ENCODE assay signal across 17 mouse cellular contexts in genomic region chr1:137334137-137334536, GRCm38 (mm10).
DNase-seq lines count a peak whose midpoint lies in the region; ATAC-seq and TF ChIP-seq lines count a peak whose summit lies in the region.
"Had no signal": no experiment of that assay in that cellular context is flagged by ENCODE, and none has a peak within 500 bp of the region (broad histone marks: within the 10 kb centered on the region; RNA-seq: fewer than 3 reads in every experiment).

No protein-coding gene starts in this region.

- ATAC-seq in liver, embryonic 11.5 days (replicated peaks; ENCODE audit: low FRiP score) = no peak

- no peak for DNase-seq in gastrocnemius, adult 2 months
- DNase-seq in gastrocnemius, postnatal 4 days (ENCODE audit: low spot score in 2 of 2) = no peak
- no peak for DNase-seq in liver, adult 2 months (ENCODE audit: extremely low read depth, low read depth, low spot score)
- DNase-seq in liver, embryonic 11.5 days (ENCODE audit: low spot score) = no peak
- no peak for DNase-seq in testis, postnatal 10 days (ENCODE audit: low spot score)
- DNase-seq in urinary bladder, postnatal 36 days (ENCODE audit: low spot score in 2 of 2) = no peak
- DNase-seq: cerebellum, adult 9-10 months; gastrocnemius, postnatal 36 days; kidney, adult 9 months; right cerebral cortex, postnatal 4 days; thymus, postnatal 25 days had no signal

- no peak for TF ChIP-seq POLR2A in liver, adult 2 months (IDR thresholded peaks at IDR 0.05; ENCODE audit: extremely low read depth, insufficient read depth, low read length)
- no peak for TF ChIP-seq POLR2A in testis, adult 2 months (IDR thresholded peaks at IDR 0.05; ENCODE audit: control insufficient read depth, low read depth, low read length)

- H3K9ac ChIP-seq in liver, adult 2 months (ENCODE audit: low read depth, low read length) = no peak overlapping the region
- H3K9ac ChIP-seq in liver, embryonic 11.5 days (ENCODE audit: low read depth, low read length) = no peak overlapping the region
- H3K9ac ChIP-seq: heart, embryonic 15.5 days; hindbrain, embryonic 13.5 days; lung, embryonic 15.5 days had no signal

- no peaks in the 10 kb centered on the region for H3K27me3 ChIP-seq in liver, adult 2 months (ENCODE audit: control insufficient read depth, insufficient read depth, low read length)
- H3K27me3 ChIP-seq in liver, embryonic 11.5 days (replicated peaks; ENCODE audit: control insufficient read depth, insufficient read depth, low read length) = no peaks in the 10 kb centered on the region
- no peaks in the 10 kb centered on the region for H3K27me3 ChIP-seq in testis, adult 2 months (ENCODE audit: control insufficient read depth, insufficient read depth, low read length)
- H3K27me3 ChIP-seq: heart, embryonic 15.5 days; hindbrain, embryonic 13.5 days; lung, embryonic 15.5 days had no signal

- H3K79me2 ChIP-seq in liver, adult 2 months (ENCODE audit: control insufficient read depth, insufficient read depth, low read length) = no peaks in the 10 kb centered on the region

- intact Hi-C loops in gastrocnemius, adult 2 months (cut with DNase I) = loop anchor here (10.0 kb wide), 1 partner anchor 711 kb away; no protein-coding TSS in a partner anchor

- H3K9me3 ChIP-seq in liver, embryonic 11.5 days (ENCODE audit: control insufficient read depth, low read length) = no peaks in the 10 kb centered on the region
- H3K9me3 ChIP-seq: embryonic facial prominence, embryonic 10.5 days; heart, embryonic 15.5 days; hindbrain, embryonic 13.5 days; lung, embryonic 15.5 days; midbrain, embryonic 10.5 days had no signal

- 84% methylated on average over 2 of the region's 2 CpGs for WGBS in liver, adult 2 months
- WGBS in liver, embryonic 11.5 days = 74% methylated on average over 2 of the region's 2 CpGs

- no peak overlapping the region for H3K4me3 ChIP-seq in gastrocnemius, adult 2 months
- H3K4me3 ChIP-seq in liver, adult 2 months (ENCODE audit: insufficient read depth, low read depth, low read length) = no peak overlapping the region
- H3K4me3 ChIP-seq in liver, embryonic 11.5 days (ENCODE audit: low read depth, low read length) = no peak overlapping the region
- no peak overlapping the region for H3K4me3 ChIP-seq in testis, adult 2 months (ENCODE audit: control insufficient read depth, low read depth, low read length)
- H3K4me3 ChIP-seq: embryonic facial prominence, embryonic 10.5 days; heart, embryonic 15.5 days; hindbrain, embryonic 13.5 days; lung, embryonic 15.5 days; midbrain, embryonic 10.5 days had no signal

- no peak overlapping the region for H3K4me2 ChIP-seq in liver, embryonic 11.5 days
- H3K4me2 ChIP-seq: heart, embryonic 15.5 days; hindbrain, embryonic 13.5 days; lung, embryonic 15.5 days had no signal

- peak; percentile 9; the same call in 1 of the 2 replicates for TF ChIP-seq CTCF in gastrocnemius, adult 2 months (IDR thresholded peaks at IDR 0.05)
- TF ChIP-seq CTCF in liver, adult 2 months (IDR thresholded peaks at IDR 0.05; ENCODE audit: low read depth, low read length) = 0 out of 2 replicates have a peak, but pooled peaks have one; percentile 1
- peak; percentile 9; the same call in 1 of the 2 replicates for TF ChIP-seq CTCF in testis, adult 2 months (IDR thresholded peaks at IDR 0.05; ENCODE audit: control insufficient read depth, insufficient read depth, insufficient replicate concordance, low read depth, low read length)

- H3K27ac ChIP-seq in gastrocnemius, adult 2 months = no peak overlapping the region
- H3K27ac ChIP-seq in liver, adult 2 months (replicated peaks; ENCODE audit: insufficient read depth, low read depth, low read length) = no peak overlapping the region
- no peak overlapping the region for H3K27ac ChIP-seq in liver, embryonic 11.5 days (ENCODE audit: low read depth, low read length)
- no peak overlapping the region for H3K27ac ChIP-seq in testis, adult 2 months (ENCODE audit: control insufficient read depth, insufficient read depth, low read depth, low read length)
- H3K27ac ChIP-seq: embryonic facial prominence, embryonic 10.5 days; heart, embryonic 15.5 days; hindbrain, embryonic 13.5 days; lung, embryonic 15.5 days; midbrain, embryonic 10.5 days had no signal

- no peaks in the 10 kb centered on the region for H3K4me1 ChIP-seq in liver, adult 2 months (ENCODE audit: control insufficient read depth, insufficient read depth, low read length)
- no peaks in the 10 kb centered on the region for H3K4me1 ChIP-seq in liver, embryonic 11.5 days (replicated peaks; ENCODE audit: control insufficient read depth, insufficient read depth, low read length)
- H3K4me1 ChIP-seq in testis, adult 2 months (ENCODE audit: control insufficient read depth, insufficient read depth, low read length) = no peaks in the 10 kb centered on the region
- H3K4me1 ChIP-seq: embryonic facial prominence, embryonic 10.5 days; midbrain, embryonic 10.5 days had no signal

- H3K36me3 ChIP-seq in liver, adult 2 months (ENCODE audit: control insufficient read depth, insufficient read depth, low read length) = no peaks in the 10 kb centered on the region
- no peaks in the 10 kb centered on the region for H3K36me3 ChIP-seq in liver, embryonic 11.5 days (ENCODE audit: control insufficient read depth, insufficient read depth, low read length)
- no peaks in the 10 kb centered on the region for H3K36me3 ChIP-seq in testis, adult 2 months (ENCODE audit: control insufficient read depth, insufficient read depth, low read length)
- H3K36me3 ChIP-seq: embryonic facial prominence, embryonic 10.5 days; heart, embryonic 15.5 days; hindbrain, embryonic 13.5 days; lung, embryonic 15.5 days; midbrain, embryonic 10.5 days had no signal
